In the genomic region with DNA sequence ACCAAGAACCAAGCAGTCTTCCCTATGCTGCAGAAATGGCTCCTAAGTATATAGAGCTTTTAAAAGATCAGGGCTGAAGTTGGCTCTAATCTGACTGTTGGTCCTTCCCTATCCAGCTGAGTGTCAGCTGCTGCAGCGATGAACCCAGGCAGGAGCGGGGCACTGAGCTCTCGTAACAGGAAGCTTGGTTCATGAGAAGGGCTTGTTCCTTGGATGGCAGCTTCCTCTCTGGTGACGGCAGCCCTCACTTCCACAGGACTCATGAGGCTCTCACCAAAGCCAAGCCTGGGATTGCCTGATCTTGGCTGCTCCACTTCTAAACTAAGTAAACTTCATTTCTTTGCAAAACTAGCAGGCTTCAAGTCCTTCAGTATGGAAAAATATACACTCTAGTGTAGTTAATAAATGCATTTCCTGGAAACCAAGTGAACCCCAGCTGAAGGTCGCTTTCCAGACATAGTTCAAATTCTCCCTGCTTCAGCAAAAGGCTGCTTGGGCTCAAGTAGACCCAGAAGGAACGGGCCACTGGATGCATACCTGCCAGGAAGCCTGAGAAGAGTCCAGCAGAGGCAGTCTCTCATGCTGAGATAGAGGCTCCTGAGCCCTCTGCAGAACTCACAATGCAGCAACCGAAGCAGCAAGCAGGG, we compare ENCODE assay signal across 9 mouse cellular contexts. TPM values are rescaled to one million over a fixed set of nuclear protein-coding genes. Genes with fewer than 3 reads are reported as not detected.
DNase-seq lines count a peak whose midpoint lies in the region; ATAC-seq and TF ChIP-seq lines count a peak whose summit lies in the region.
"Had no signal": no experiment of that assay in that cellular context is flagged by ENCODE, and none has a peak within 500 bp of the region (broad histone marks: within the 10 kb centered on the region; RNA-seq: fewer than 3 reads in every experiment).

No protein-coding gene starts in this region.

- H3K27ac ChIP-seq in liver, adult 2 months (replicated peaks; ENCODE audit: insufficient read depth, low read depth, low read length), result no peak overlapping the region
- no peak overlapping the region for H3K27ac ChIP-seq in midbrain, embryonic 16.5 days (ENCODE audit: low read length)

- no peak for TF ChIP-seq CTCF in liver, adult 2 months (IDR thresholded peaks at IDR 0.05; ENCODE audit: low read depth, low read length)

- H3K9me3 ChIP-seq in midbrain, embryonic 16.5 days (replicated peaks; ENCODE audit: control insufficient read depth, low read length, poor library complexity, severe bottlenecking), result no peaks in the 10 kb centered on the region
- H3K9me3 ChIP-seq: G1E had no signal

- no peak overlapping the region for H3K9ac ChIP-seq in liver, adult 2 months (ENCODE audit: low read depth, low read length)
- H3K9ac ChIP-seq in midbrain, embryonic 16.5 days (ENCODE audit: low read depth, low read length), result no peak overlapping the region

- H3K4me3 ChIP-seq in liver, adult 2 months (ENCODE audit: insufficient read depth, low read depth, low read length), result no peak overlapping the region
- H3K4me3 ChIP-seq in midbrain, embryonic 16.5 days (ENCODE audit: low read depth, low read length), result no peak overlapping the region

- H3K4me1 ChIP-seq in liver, adult 2 months (ENCODE audit: control insufficient read depth, insufficient read depth, low read length), result no peaks in the 10 kb centered on the region
- H3K4me1 ChIP-seq in midbrain, embryonic 16.5 days (ENCODE audit: control insufficient read depth, insufficient read depth, low read length), result no peaks in the 10 kb centered on the region

- no peaks in the 10 kb centered on the region for H3K36me3 ChIP-seq in liver, adult 2 months (ENCODE audit: control insufficient read depth, insufficient read depth, low read length)
- no peaks in the 10 kb centered on the region for H3K36me3 ChIP-seq in midbrain, embryonic 16.5 days (ENCODE audit: control insufficient read depth, insufficient read depth, low read length)
- H3K36me3 ChIP-seq: G1E had no signal

- 73% methylated on average over 7 of the region's 7 CpGs for WGBS in liver, adult 2 months
- 85% methylated on average over 7 of the region's 7 CpGs for WGBS in midbrain, embryonic 16.5 days

- no peak overlapping the region for H3K4me2 ChIP-seq in midbrain, embryonic 16.5 days (ENCODE audit: low read length)

- ATAC-seq in midbrain, embryonic 16.5 days, result no peak
- ATAC-seq in CD4-positive, CD25-positive, alpha-beta regulatory T cell, adult 4 months, result no peak
- no peak for ATAC-seq in megakaryocyte-erythroid progenitor cell, adult 5-6 weeks (replicated peaks; ENCODE audit: low FRiP score, low TSS enrichment, poor library complexity, severe bottlenecking)

- peak; percentile 32 for DNase-seq in thymus, postnatal 4 days
- DNase-seq in thymus, adult 18-20 months, result no peak
- DNase-seq in kidney, adult 11 months, result peak; percentile 37
- DNase-seq in liver, adult 2 months (ENCODE audit: extremely low read depth, low read depth, low spot score), result peak; percentile 27
- no peak for DNase-seq in layer of hippocampus, postnatal 10 days (ENCODE audit: low spot score in 2 of 2)

- H3K27me3 ChIP-seq in liver, adult 2 months (ENCODE audit: control insufficient read depth, insufficient read depth, low read length), result no peaks in the 10 kb centered on the region
- H3K27me3 ChIP-seq in midbrain, embryonic 16.5 days (ENCODE audit: control insufficient read depth, insufficient read depth, low read depth, low read length), result no peaks in the 10 kb centered on the region

- no peaks in the 10 kb centered on the region for H3K79me2 ChIP-seq in liver, adult 2 months (ENCODE audit: control insufficient read depth, insufficient read depth, low read length)

- TF ChIP-seq POLR2A in liver, adult 2 months (IDR thresholded peaks at IDR 0.05; ENCODE audit: extremely low read depth, insufficient read depth, low read length), result no peak

RNA-seq across cellular contexts. Expression of a gene that starts 54.8 kb away (rescaled TPM):
- total RNA-seq in liver, adult 2 months (2014; rRNA removed), result 314 and 342 TPM in 2 replicates
- polyA plus RNA-seq in liver, adult 2 months (2012; rRNA removed), result 22.4 and 24.9 TPM in 2 replicates
- polyA plus RNA-seq in midbrain, embryonic 16.5 days (2015; fragmentation: Nextera tagmentation; extraction: Ambion mirVana), result 45.0 and 47.3 TPM in 2 replicates
- total RNA-seq in layer of hippocampus, postnatal 10 days (2021), result 10 to 100 TPM; 71.2 to 79.9 TPM
- polyA plus RNA-seq in CD4-positive, CD25-positive, alpha-beta regulatory T cell, adult 4 months (2017; shearing (Covaris generic)), result 10 to 100 TPM; 22.6 to 35.9 TPM
- 119 and 153 TPM in 2 replicates for total RNA-seq in megakaryocyte-erythroid progenitor cell, adult 5-6 weeks (2014; fragmentation: Nextera tagmentation)
- 129 and 139 TPM in 2 replicates for total RNA-seq in megakaryocyte-erythroid progenitor cell, adult 5-6 weeks (2017)

Comparison
In these comparisons a context has a peak if more than half of its experiments do, and no peak if none do; other contexts are left out.
1. DNase-seq: peak in thymus, postnatal 4 days (single experiment), kidney, adult 11 months (single experiment) and liver, adult 2 months (single experiment); none in thymus, adult 18-20 months (0 of 2) and layer of hippocampus, postnatal 10 days (0 of 2).